Mouse (Mus musculus): ENCODE data around the gene Gm3604. TPM values are rescaled to one million over a fixed set of nuclear protein-coding genes. Genes with fewer than 3 reads are reported as not detected.
"Not testable (repeated sequence)": the region's sequence is repeated elsewhere in the genome, so short reads cannot be mapped to it uniquely, and the experiment has no call there.

Gm3604 gene
- under 1 TPM; 0.21 to 0.74 (median 0.31) TPM for total RNA-seq (2022)

GRCm38 (mm10) chr13:62382952-62383351, at the start of gene Gm3604:
Gene Gm3604 (minus strand): TSS chr13:62383177.
- peak; percentile 3 to 10 for DNase-seq (ENCODE audit: low spot score in 2 of 2)

GRCm38 (mm10) chr13:62399206-62399605, 16.2 kb upstream of the Gm3604 start:
- DNase-seq (ENCODE audit: low spot score in 2 of 2), result peak in 1 of 2 experiments; percentile 2

GRCm38 (mm10) chr13:62390076-62390620, 7.2 kb upstream of the Gm3604 start:
- not testable (repeated sequence) for DNase-seq (ENCODE audit: low spot score in 2 of 2)

- DNase-seq (ENCODE audit: low spot score in 2 of 2), result no peak
These were observed 51.2 kb downstream of the Gm3604 start for GRCm38 (mm10) chr13:62331786-62332185.

GRCm38 (mm10) chr13:62331381-62331780, 51.6 kb downstream of the Gm3604 start:
- no peak for DNase-seq (ENCODE audit: low spot score in 2 of 2)

Small RNAs within 50 kb of the gene (microRNA-seq; reads per million reads assigned to microRNA genes)
- not detected for gene Gm25933

Other genes with a start within 250 kb of the Gm3604 start
- gene Gm49359, start 83.7 kb upstream of the Gm3604 start, total RNA-seq (2022), result 1 to 10 TPM; 3.6 to 5.5 (median 4.8) TPM
- 1 to 10 TPM in 1 of 4 experiments, under 1 TPM in 2, not detected in 1; 0.40 to 1.2 (median 0.40) TPM for gene Zfp935, start 175.3 kb upstream of the Gm3604 start, total RNA-seq (2022)
- 1 to 10 TPM; 1.4 to 3.6 (median 3.0) TPM for gene Zfp934, start 188.0 kb upstream of the Gm3604 start, total RNA-seq (2022)
- 1 to 10 TPM in 3 of 4 experiments, under 1 TPM in 1; 0.56 to 1.3 (median 1.2) TPM for gene 6720489N17Rik, start 241.0 kb upstream of the Gm3604 start, total RNA-seq (2022)